Mouse (Mus musculus) ES-E14 (cell line): Measurements from ENCODE around the gene Scrg1. TPM values are rescaled to one million over a fixed set of nuclear protein-coding genes. Genes with fewer than 3 reads are reported as not detected.
"Not testable (repeated sequence)": the region's sequence is repeated elsewhere in the genome, so short reads cannot be mapped to it uniquely, and the experiment has no call there.

ENCODE experiments used
- DNase-seq: peaks from one replicate; pipeline ENCODE4 v3.0.0-alpha.2; 2013; ENCODE audit warnings: low read depth, low spot score
- H3K27ac ChIP-seq: 2 replicates; pipeline ENCODE4 v1.5.1; 2012; ENCODE audit warnings: low read depth, mild to moderate bottlenecking, low read length, moderate library complexity, mixed read lengths; ENCODE audit not compliant: poor library complexity, insufficient read depth, severe bottlenecking
- H3K36me3 ChIP-seq: 2 replicates; pipeline ENCODE4 v1.6.1; 2012; ENCODE audit warnings: mild to moderate bottlenecking, low read length, moderate library complexity, mixed read lengths; ENCODE audit not compliant: control insufficient read depth, poor library complexity, insufficient read depth, severe bottlenecking
- H3K4me1 ChIP-seq, 2 experiments: fragments of 150-350 bp in 1 of 2; sonication (generic) in 1 of 2; 2 replicates each; pipeline ENCODE4 v1.6.1; 2012; ENCODE audit warnings: low read length in 2 of 2, mild to moderate bottlenecking in 1 of 2, mixed read lengths in 1 of 2; ENCODE audit not compliant: control insufficient read depth in 2 of 2, insufficient read depth in 2 of 2, poor library complexity in 1 of 2
- H3K4me3 ChIP-seq, 2 experiments: fragments of 150-350 bp in 1 of 2; sonication (generic) in 1 of 2; 2 replicates each; pipeline ENCODE4 v1.5.1; 2012; ENCODE audit warnings: low read length in 2 of 2, low read depth in 1 of 2, mild to moderate bottlenecking in 1 of 2, mixed read lengths in 1 of 2; ENCODE audit not compliant: insufficient read depth in 1 of 2, poor library complexity in 1 of 2, severe bottlenecking in 1 of 2
- H3K9ac ChIP-seq: 2 replicates; pipeline ENCODE4 v1.6.1; 2012; ENCODE audit warnings: low read depth, mild to moderate bottlenecking, low read length, mixed read lengths; ENCODE audit not compliant: poor library complexity, insufficient read depth, severe bottlenecking
- H3K9me3 ChIP-seq: fragments of 150-350 bp; sonication (generic); 2 replicates; pipeline ENCODE4 v1.6.1; 2012; ENCODE audit warnings: low read depth, mild to moderate bottlenecking, low read length; ENCODE audit not compliant: control insufficient read depth, insufficient read depth
- CHD2 ChIP-seq: IDR thresholded peaks from 2 replicates; pipeline ENCODE4 v1.6.1; 2014; ENCODE audit warnings: mild to moderate bottlenecking, low read depth, low read length, inconsistent platforms
- HCFC1 ChIP-seq: IDR thresholded peaks from 2 replicates; pipeline ENCODE4 v1.6.1; 2012; ENCODE audit warnings: low read length, inconsistent platforms, borderline replicate concordance; ENCODE audit not compliant: insufficient read depth
- MAFK ChIP-seq: IDR thresholded peaks from 2 replicates; pipeline ENCODE4 v1.6.1; 2014; ENCODE audit warnings: mild to moderate bottlenecking, low read depth, low read length, inconsistent platforms; ENCODE audit not compliant: insufficient read depth
- ZC3H11A ChIP-seq: IDR thresholded peaks from 2 replicates; pipeline ENCODE4 v1.6.1; 2012; ENCODE audit warnings: low read depth, mild to moderate bottlenecking, inconsistent platforms, low read length, borderline replicate concordance
- ZNF384 ChIP-seq: IDR thresholded peaks from 2 replicates; pipeline ENCODE4 v1.6.1; 2012; ENCODE audit warnings: low read depth, low read length, inconsistent platforms
- in situ Hi-C, 2 experiments: fragments of 600-800 bp; cut with MboI; formaldehyde crosslinking; loops; one replicate each; pipeline ENCODE4 v1.15.1; 2025; ENCODE audit warnings: low sequenced_read_pairs in 2 of 2, inconsistent platforms in 1 of 2; ENCODE audit not compliant: unreplicated experiment in 2 of 2
- total RNA-seq: library from RNA; depleted of rRNA; stranded (reverse); fragments of 300-350 nt; gene quantifications from 2 replicates; pipeline ENCODE4 v1.2.3, GENCODE M21; 2012

Gene Scrg1
- total RNA-seq, 1 experiment: not detected

GRCm38 (mm10) chr8:57498847-57499511 is 43.3 kb downstream of the Scrg1 start:
- peaks cover 7% of the 10 kb centered on the region; the same call in 1 of the 2 replicates for H3K36me3 ChIP-seq
- no peak for DNase-seq
- peak overlapping the region; percentile 18 to 25; a peak in 2 of 4 replicates for H3K4me3 ChIP-seq
- peak overlapping the region; percentile 28; the same call in 1 of the 2 replicates for H3K9ac ChIP-seq
- no peak for TF ChIP-seq MAFK
- no peak for TF ChIP-seq ZC3H11A
- no peak for TF ChIP-seq CHD2
- TF ChIP-seq ZNF384: no peak
- TF ChIP-seq HCFC1: no peak
- in situ Hi-C loops: no loop called here
- H3K4me1 ChIP-seq: peaks cover 2 to 8% of the 10 kb centered on the region in 2 experiments; a peak in 3 of 4 replicates
- H3K9me3 ChIP-seq: no peaks in the 10 kb centered on the region
- no peak overlapping the region; the same call in 1 of the 2 replicates for H3K27ac ChIP-seq

GRCm38 (mm10) chr8:57503641-57504040 is 47.9 kb downstream of the Scrg1 start:
- DNase-seq: peak; percentile 70
- no peak overlapping the region for H3K27ac ChIP-seq
- in situ Hi-C loops: no loop called here
- H3K36me3 ChIP-seq: peaks cover 7% of the 10 kb centered on the region
- peaks cover 4 to 11% of the 10 kb centered on the region in 2 experiments; a peak in 3 of 4 replicates for H3K4me1 ChIP-seq
- H3K9ac ChIP-seq: peak overlapping the region; percentile 67; the same call in 1 of the 2 replicates
- TF ChIP-seq MAFK (no peak), ZC3H11A (0 out of 2 replicates have a peak, but pooled peaks have one; percentile 7)
- no peaks in the 10 kb centered on the region for H3K9me3 ChIP-seq
- peak overlapping the region in 1 of 2 experiments; percentile 12; a peak in 1 of 4 replicates for H3K4me3 ChIP-seq

GRCm38 (mm10) chr8:57505500-57505899 is 49.8 kb downstream of the Scrg1 start:
- H3K36me3 ChIP-seq, H3K9me3 ChIP-seq, H3K27ac ChIP-seq, DNase-seq, in situ Hi-C loops, H3K9ac ChIP-seq, H3K4me3 ChIP-seq: not testable (repeated sequence)
- peaks cover 7 to 11% of the 10 kb centered on the region in 2 experiments; a peak in 3 of 4 replicates for H3K4me1 ChIP-seq

GRCm38 (mm10) chr8:57507556-57508063 is 51.9 kb downstream of the Scrg1 start:
- Histone ChIP-seq H3K9me3 (no peaks in the 10 kb centered on the region), H3K4me3 (no peak overlapping the region), H3K27ac (no peak overlapping the region), H3K36me3 (peaks cover 7% of the 10 kb centered on the region), H3K9ac (no peak overlapping the region), H3K4me1 (peaks cover 7 to 9% of the 10 kb centered on the region in 2 experiments; a peak in 3 of 4 replicates)
- in situ Hi-C loops: no loop called here
- TF ChIP-seq ZNF384: no peak
- no peak for DNase-seq

GRCm38 (mm10) chr8:57508657-57509056 is 52.9 kb downstream of the Scrg1 start:
- peaks cover 7 to 9% of the 10 kb centered on the region in 2 experiments; a peak in 3 of 4 replicates for H3K4me1 ChIP-seq
- no peak for TF ChIP-seq HCFC1
- no peak for TF ChIP-seq ZNF384
- TF ChIP-seq CHD2: no peak
- no peak for TF ChIP-seq ZC3H11A
- TF ChIP-seq MAFK: no peak
- in situ Hi-C loops: no loop called here
- no peak overlapping the region for H3K4me3 ChIP-seq
- no peak overlapping the region for H3K9ac ChIP-seq
- peaks cover 13% of the 10 kb centered on the region for H3K36me3 ChIP-seq
- no peaks in the 10 kb centered on the region for H3K9me3 ChIP-seq
- no peak for DNase-seq
- H3K27ac ChIP-seq: no peak overlapping the region
